Mouse (Mus musculus) intestine, embryonic 15.5 days (tissue): Measurements from ENCODE around the gene Qars. TPM values are rescaled to one million over a fixed set of nuclear protein-coding genes. Genes with fewer than 3 reads are reported as not detected.

ENCODE experiments used
- ATAC-seq: fragments of 200-750 bp; cut with Nextera tagmentation; 2 replicates; pipeline ENCODE4 v1.8.0; 2017; ENCODE audit warnings: moderate TSS enrichment, moderate library complexity
- H3K27ac ChIP-seq: fragments of 300-500 bp; sonication (generic); 2 replicates; pipeline ENCODE4 v1.5.1; 2015; ENCODE audit warnings: mild to moderate bottlenecking, inconsistent platforms
- H3K27me3 ChIP-seq: fragments of 300-500 bp; sonication (generic); replicated peaks from 2 replicates; pipeline ENCODE4 v1.6.1; 2015; ENCODE audit warnings: inconsistent platforms
- H3K36me3 ChIP-seq: fragments of 300-500 bp; sonication (generic); 2 replicates; pipeline ENCODE4 v1.6.1; 2015; ENCODE audit warnings: inconsistent platforms
- H3K4me1 ChIP-seq: fragments of 300-500 bp; sonication (generic); replicated peaks from 2 replicates; pipeline ENCODE4 v1.6.1; 2015; ENCODE audit warnings: inconsistent platforms
- H3K4me2 ChIP-seq: fragments of 300-500 bp; sonication (generic); replicated peaks from 2 replicates; pipeline ENCODE4 v1.6.1; 2015; ENCODE audit warnings: mild to moderate bottlenecking, inconsistent platforms
- H3K4me3 ChIP-seq: fragments of 300-500 bp; sonication (generic); replicated peaks from 2 replicates; pipeline ENCODE4 v1.5.1; 2015; ENCODE audit warnings: inconsistent platforms
- H3K9ac ChIP-seq: fragments of 300-500 bp; sonication (generic); 2 replicates; pipeline ENCODE4 v1.6.1; 2015; ENCODE audit warnings: inconsistent platforms
- H3K9me3 ChIP-seq: fragments of 300-500 bp; sonication (generic); 2 replicates; pipeline ENCODE4 v1.6.1; 2016; ENCODE audit warnings: inconsistent platforms
- WGBS: fragments of 180-500 bp; shearing (Covaris S2); methylation state at CpG from one replicate; pipeline ENCODE4 v1.1.7; 2015; 5-methylcytosine and 5-hydroxymethylcytosine counted together
- polyA plus RNA-seq: library from polyadenylated mRNA; unstranded; fragments of >200 nt; fragmentation: Nextera tagmentation; extraction: Ambion mirVana; gene quantifications from 2 replicates; pipeline ENCODE4 v1.2.1, GENCODE M21; 2015

Qars gene
- polyA plus RNA-seq, 1 experiment from 2014 or later: 105 TPM

DNA sequence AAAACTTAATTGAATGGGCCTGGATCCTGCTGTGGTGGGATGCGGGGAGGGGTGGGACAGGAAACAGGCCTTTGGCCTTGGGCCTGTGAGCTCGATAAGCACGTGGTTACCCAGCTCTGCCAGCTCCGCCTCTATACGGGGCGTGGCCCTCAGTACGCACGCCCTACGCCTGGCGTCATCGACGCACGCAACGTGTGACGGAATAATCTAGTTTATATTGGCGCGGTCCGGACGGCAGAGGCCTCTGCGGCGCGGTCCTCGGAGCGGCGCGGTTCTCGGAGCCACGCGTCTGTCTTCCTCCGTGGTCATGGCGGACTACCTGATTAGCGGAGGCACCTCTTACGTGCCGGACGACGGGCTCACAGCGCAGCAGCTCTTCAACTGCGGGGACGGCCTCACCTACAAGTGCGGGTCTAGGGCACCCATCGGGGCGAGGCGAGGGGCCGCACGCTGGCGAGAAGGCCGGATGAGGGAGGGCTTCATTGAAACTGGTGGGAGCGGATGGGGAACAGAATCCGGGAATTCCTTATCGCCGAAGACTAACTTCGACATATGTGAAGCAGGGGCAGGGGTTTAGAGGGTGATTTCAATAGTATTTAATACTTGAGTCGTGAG, 52.8 kb downstream of the Qars start, which contains the start of gene Impdh2:
Impdh2 (plus strand) TSS at position 60 of the 615 bp plus-strand sequence.
- Histone ChIP-seq H3K27me3 (no peaks in the 10 kb centered on the region), H3K27ac (peak within 1 kb of the TSS; percentile 70)
- under 1% methylated on average over 53 of the region's 53 CpGs for WGBS

DNA sequence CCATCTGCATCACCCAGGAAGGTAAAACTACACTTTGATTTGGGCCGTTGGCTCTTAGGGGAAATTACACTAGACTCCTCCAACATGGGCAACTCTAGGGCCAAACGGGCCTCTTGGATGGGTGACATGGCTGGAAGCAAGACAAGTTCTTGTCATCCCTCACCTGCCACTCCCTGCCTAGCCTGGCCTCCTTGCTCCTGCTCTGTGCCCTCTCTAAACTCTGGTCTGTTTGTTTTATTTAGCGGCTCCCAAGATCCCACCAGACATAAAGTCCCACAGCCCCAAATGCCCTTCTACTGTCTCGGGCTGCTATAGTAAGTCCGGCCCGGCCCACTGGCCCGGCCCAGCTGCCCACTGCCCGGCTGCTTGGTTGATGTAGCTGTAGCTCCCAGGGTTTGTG, 56.2 kb downstream of the Qars start:
- ATAC-seq: no peak
- H3K9me3 ChIP-seq: no peaks in the 10 kb centered on the region
- no peak overlapping the region for H3K27ac ChIP-seq
- H3K4me2 ChIP-seq: no peak overlapping the region
- H3K9ac ChIP-seq: no peak overlapping the region
- H3K4me1 ChIP-seq: peaks cover 29% of the 10 kb centered on the region
- no peaks in the 10 kb centered on the region for H3K27me3 ChIP-seq
- H3K36me3 ChIP-seq: peaks cover 28% of the 10 kb centered on the region
- 92% methylated on average over 8 of the region's 8 CpGs for whole genome bisulfite sequencing
- H3K4me3 ChIP-seq: no peak overlapping the region

More for the DNA sequence above, 52.8 kb downstream of the Qars start, which contains the start of gene Impdh2:
- Histone ChIP-seq H3K36me3 (peaks cover 46% of the 10 kb centered on the region), H3K9me3 (no peaks in the 10 kb centered on the region), H3K4me3 (peak within 1 kb of the TSS; percentile 56), H3K9ac (peak within 1 kb of the TSS; percentile 72), H3K4me1 (peaks cover 15% of the 10 kb centered on the region), H3K4me2 (peak within 1 kb of the TSS; percentile 66)
- peak; percentile 99 for ATAC-seq

GRCm38 (mm10) chr9:108564131-108564530, 56.6 kb downstream of the Qars start:
- peaks cover 23% of the 10 kb centered on the region for H3K36me3 ChIP-seq

More at GRCm38 (mm10) chr9:108564131-108564530, 56.6 kb downstream of the Qars start:
- Histone ChIP-seq H3K4me2 (no peak overlapping the region), H3K27ac (no peak overlapping the region), H3K27me3 (no peaks in the 10 kb centered on the region), H3K9me3 (no peaks in the 10 kb centered on the region), H3K4me3 (no peak overlapping the region), H3K9ac (no peak overlapping the region), H3K4me1 (peaks cover 32% of the 10 kb centered on the region)
- WGBS: 81% methylated on average over 7 of the region's 7 CpGs
- no peak for ATAC-seq

Other genes with a start within 250 kb of the Qars start
- gene Dag1, start 243.7 kb upstream of the Qars start, polyA plus RNA-seq: 72.9 and 75.1 TPM in 2 replicates
- gene Nicn1, start 217.3 kb upstream of the Qars start, polyA plus RNA-seq: 28.9 and 29.5 TPM in 2 replicates
- gene Amt, start 210.9 kb upstream of the Qars start, polyA plus RNA-seq: 20.9 and 23.2 TPM in 2 replicates
- gene Rhoa, start 201.6 kb upstream of the Qars start, polyA plus RNA-seq: 422 and 453 TPM in 2 replicates
- gene Tcta, start 201.5 kb upstream of the Qars start, polyA plus RNA-seq: 34.1 and 37.1 TPM in 2 replicates
- 1,041 and 1,081 TPM in 2 replicates for gene Gpx1, start 168.8 kb upstream of the Qars start, polyA plus RNA-seq
- gene Usp4, start 159.9 kb upstream of the Qars start, polyA plus RNA-seq: 82.5 and 89.1 TPM in 2 replicates
- 0.30 and 0.88 TPM in 2 replicates for gene 1700102P08Rik, start 114.9 kb upstream of the Qars start, polyA plus RNA-seq
- 1.5 and 1.6 TPM in 2 replicates for gene Ccdc36, start 79.2 kb upstream of the Qars start, polyA plus RNA-seq
- gene BC048562, start 71.2 kb upstream of the Qars start, polyA plus RNA-seq: not detected in 2 replicates
- gene Ccdc71, start 47.2 kb upstream of the Qars start, polyA plus RNA-seq: 51.2 and 53.9 TPM in 2 replicates
- 48.7 and 54.2 TPM in 2 replicates for gene Klhdc8b, start 46.1 kb upstream of the Qars start, polyA plus RNA-seq
- 29.5 and 35.0 TPM in 2 replicates for gene Lamb2, start 28.0 kb upstream of the Qars start, polyA plus RNA-seq
- 49.5 and 52.4 TPM in 2 replicates for gene Usp19, start 17.1 kb upstream of the Qars start, polyA plus RNA-seq
- 93.1 and 102 TPM in 2 replicates for gene Qrich1, start 9.1 kb downstream of the Qars start, polyA plus RNA-seq
- gene Impdh2, start 52.6 kb downstream of the Qars start, polyA plus RNA-seq: 173 and 179 TPM in 2 replicates
- gene Ndufaf3, start 59.7 kb downstream of the Qars start, polyA plus RNA-seq: 37.7 and 42.4 TPM in 2 replicates
- 112 and 118 TPM in 2 replicates for gene Dalrd3, start 62.2 kb downstream of the Qars start, polyA plus RNA-seq
- gene Wdr6, start 71.0 kb downstream of the Qars start, polyA plus RNA-seq: 71.4 and 72.7 TPM in 2 replicates
- 5.8 and 6.4 TPM in 2 replicates for gene P4htm, start 90.0 kb downstream of the Qars start, polyA plus RNA-seq
- gene Arih2, start 141.7 kb downstream of the Qars start, polyA plus RNA-seq: 41.0 and 46.4 TPM in 2 replicates
- 77.1 and 83.3 TPM in 2 replicates for gene Slc25a20, start 154.4 kb downstream of the Qars start, polyA plus RNA-seq
- 51.9 and 55.0 TPM in 2 replicates for gene Prkar2a, start 181.6 kb downstream of the Qars start, polyA plus RNA-seq